Mouse (Mus musculus) frontal cortex, adult (tissue): ENCODE results near the gene Tuba1a.

Source experiments
- ATAC-seq: cut with Nextera tagmentation; 2 replicates; pipeline ENCODE4 v1.9.2; 2017; ENCODE audit warnings: mild to moderate bottlenecking, moderate library complexity, mixed read lengths; ENCODE audit not compliant: low TSS enrichment

Gene Tuba1a

DNA sequence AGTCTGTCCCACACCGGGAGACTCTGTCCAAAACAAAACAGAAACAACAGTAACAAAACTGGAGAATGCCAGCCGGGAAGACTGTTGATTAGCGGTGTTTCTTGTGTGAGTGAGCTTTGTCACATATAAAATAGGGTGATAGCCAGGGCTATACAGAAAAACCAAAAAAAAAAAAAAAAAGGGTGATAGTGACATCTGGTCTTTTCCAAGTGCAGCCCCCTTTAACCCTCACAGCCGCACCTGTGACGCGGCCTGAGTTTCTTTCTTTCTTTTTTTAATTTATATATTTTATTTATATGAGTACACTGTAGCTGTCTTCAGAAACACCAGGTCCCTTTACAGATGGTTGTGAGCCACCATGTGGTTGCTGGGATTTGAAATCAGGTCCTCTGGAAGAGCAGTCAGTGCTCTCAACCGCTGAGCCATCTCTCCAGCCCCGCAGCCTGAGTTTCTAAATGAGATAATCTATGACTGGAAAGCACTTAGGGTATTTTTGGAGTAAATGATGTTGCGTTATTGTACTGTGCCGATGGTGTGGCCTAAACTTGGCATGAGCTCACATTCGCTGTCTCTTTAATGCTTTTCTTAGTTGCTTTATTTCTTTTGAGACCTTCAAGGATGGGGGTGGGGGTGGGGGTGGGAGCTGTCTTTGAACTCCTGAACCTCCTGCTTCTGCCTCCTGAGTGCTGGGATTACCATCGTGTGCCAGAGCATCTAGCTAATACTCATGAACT lies 32.6 kb upstream of the Tuba1a start:
- ATAC-seq = no peak

GRCm38 (mm10) chr15:98985240-98985981 lies 31.9 kb upstream of the Tuba1a start:
- peak; percentile 86 for ATAC-seq

DNA sequence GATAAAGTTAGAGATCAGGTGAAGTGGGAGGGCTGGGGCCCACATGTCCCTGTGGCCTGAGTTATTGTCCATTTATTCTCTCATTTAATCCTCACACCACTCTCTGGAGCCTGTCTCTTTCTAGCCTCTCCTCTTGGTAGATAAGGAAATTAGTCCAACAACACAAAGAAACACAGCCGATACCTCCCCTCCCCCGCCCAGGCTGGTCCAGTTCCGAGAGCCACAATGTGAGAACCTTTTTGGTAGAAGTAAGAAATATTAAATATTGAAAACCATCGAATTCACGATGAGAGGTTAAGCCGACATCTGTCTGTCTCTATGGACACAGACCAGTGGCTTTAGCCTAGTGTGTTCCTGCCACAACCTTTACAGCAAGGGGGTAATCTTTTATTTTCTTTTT lies 31.2 kb upstream of the Tuba1a start:
- ATAC-seq = no peak

- no peak for ATAC-seq
These were observed 30.1 kb upstream of the Tuba1a start for GRCm38 (mm10) chr15:98983431-98984081.

- ATAC-seq = no peak
These were observed 28.6 kb upstream of the Tuba1a start for GRCm38 (mm10) chr15:98982100-98982499.

GRCm38 (mm10) chr15:98980012-98980614 lies 26.6 kb upstream of the Tuba1a start:
- ATAC-seq = no peak

DNA sequence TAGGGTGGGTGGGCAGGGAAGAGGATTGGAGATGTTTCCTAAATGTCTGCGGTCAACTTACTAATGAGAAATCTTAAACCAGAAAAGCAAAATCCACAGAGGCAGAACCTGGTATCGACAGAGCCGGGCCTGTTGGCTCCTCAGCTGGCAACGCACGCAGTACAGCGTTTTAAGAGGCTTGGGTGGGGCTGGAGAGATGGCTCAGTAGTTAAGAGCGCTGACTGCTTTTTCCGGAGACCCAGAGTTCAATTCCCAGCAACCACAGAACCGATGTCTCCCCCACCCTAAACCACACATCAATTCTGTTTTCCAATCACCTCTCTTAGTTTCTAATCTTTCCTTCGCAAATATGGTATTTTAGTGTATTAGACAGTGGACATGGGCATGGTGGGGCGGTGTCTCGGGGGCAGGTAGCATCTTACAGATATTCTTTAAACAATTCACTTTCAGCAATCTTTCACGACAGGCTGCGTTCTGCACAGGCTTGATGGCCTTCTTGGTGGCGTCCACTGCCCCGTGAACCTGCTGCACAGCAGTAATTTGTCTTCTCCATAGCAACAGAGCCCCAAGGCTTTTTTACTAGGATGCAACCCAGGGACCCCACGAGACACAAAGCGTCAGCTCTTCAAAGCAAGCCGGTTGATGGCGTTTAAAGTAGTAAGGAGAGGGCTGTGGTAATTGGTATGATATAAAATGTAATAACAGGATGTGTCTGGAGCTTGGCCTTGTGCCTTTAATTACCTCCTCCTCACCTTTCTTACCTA lies 25.1 kb upstream of the Tuba1a start:
- no peak for ATAC-seq

- ATAC-seq = peak; percentile 62; the same call in 1 of the 2 replicates
These were observed 24.4 kb upstream of the Tuba1a start for GRCm38 (mm10) chr15:98977759-98978408.

GRCm38 (mm10) chr15:98976763-98977758 lies 23.6 kb upstream of the Tuba1a start:
- no peak for ATAC-seq

GRCm38 (mm10) chr15:98973015-98973614 lies 19.6 kb upstream of the Tuba1a start:
- no peak for ATAC-seq

GRCm38 (mm10) chr15:98971576-98972320 lies 18.2 kb upstream of the Tuba1a start:
- ATAC-seq = peak; percentile 50; the same call in 1 of the 2 replicates

DNA sequence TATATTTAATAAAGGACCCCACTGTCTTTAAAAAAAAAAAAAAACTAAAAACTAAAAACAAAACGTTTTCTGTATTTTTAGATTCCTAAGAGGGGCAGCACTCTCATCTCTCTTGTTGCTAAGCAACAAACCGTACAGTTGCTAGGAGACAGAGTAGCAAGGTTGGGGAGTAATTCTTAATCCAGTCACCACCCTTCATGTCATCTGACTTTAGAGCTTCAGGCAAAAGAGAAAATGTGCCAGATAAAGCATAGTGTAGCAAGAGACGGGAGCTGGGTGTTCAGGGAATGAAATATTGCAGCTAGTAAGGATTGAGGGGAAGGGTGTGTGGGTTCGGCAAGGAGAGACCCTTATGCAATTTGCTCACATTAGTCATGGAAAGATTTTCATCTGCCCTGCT lies 17.6 kb upstream of the Tuba1a start:
- peak; percentile 86 for ATAC-seq

GRCm38 (mm10) chr15:98969372-98970101 lies 16.0 kb upstream of the Tuba1a start:
- peak; percentile 31; the same call in 1 of the 2 replicates for ATAC-seq

DNA sequence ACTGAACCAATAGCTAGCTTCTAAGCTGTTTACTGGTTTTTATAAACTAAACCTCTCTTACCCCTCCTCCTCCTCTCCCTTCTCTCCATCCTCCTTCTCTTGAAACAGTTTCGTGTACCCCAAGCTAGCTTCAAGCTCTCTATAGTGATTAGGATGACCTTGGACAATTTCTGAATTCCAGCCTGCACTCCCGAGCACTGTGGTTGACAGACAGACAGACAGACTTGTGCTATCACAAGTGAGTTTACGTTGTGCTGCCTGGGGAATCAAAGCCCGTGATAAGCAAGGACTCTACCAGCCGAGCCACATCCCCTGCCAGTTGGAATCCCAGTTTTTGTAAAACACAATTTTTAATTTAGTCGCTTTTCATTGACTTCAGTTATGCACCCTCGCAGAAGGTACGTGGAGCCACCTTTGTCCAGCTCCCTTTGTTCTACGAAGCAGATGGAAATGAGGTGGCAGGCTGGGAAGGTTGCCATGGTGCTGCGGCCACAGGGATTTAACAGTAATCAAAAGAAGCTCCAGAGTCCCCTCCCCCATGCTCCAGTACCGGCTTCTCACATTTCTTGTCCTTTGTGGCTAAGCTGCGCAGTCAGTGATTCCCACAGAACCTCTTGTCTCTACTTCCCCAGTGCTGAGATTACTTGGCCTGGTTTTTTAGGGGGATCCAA lies 15.3 kb upstream of the Tuba1a start:
- ATAC-seq = no peak

GRCm38 (mm10) chr15:98959531-98959930 lies 6.0 kb upstream of the Tuba1a start:
- no peak for ATAC-seq

DNA sequence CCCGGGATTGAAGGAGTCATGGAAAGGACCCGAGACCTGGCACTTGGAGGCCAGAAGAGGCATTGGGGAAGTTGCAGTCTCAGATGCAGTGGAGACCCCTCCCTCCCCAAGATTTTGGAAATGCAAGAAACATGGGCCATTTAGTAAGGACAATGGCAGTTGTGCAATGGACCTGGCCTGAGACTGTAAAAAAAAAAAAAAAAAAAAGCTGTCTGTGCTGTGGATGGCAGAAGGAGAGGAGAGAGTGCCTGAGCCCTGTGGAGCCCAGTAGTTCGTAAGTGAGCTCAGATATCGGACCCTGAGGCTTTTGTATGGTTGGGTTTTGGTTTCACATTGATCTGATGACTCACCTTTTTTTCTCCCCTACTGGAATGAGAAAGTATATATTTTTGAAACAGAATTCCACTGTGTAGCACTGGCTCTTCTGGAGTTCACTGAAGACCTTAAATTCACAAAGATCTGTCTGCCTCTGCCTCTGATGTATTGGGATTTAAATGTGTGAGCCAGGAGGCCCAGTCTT lies 5.5 kb upstream of the Tuba1a start:
- no peak for ATAC-seq

DNA sequence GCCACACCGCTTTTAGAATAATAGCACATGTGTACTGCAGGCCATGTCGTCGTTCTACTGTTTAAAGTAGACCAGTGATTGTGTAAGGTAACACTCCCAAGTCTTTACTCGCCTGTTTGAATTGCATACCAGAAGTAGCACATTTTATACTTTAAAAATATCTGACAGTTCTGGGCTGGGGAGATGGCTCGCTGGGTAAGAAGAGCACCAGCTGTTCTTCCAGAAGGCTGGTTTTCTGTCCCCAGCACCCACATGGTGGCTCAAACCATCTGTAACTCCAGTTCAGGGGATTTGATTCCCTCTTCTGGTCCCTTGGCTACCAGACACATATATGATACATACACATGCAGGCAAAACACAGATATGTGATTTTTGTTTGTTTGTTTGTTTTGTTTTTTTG lies 4.0 kb upstream of the Tuba1a start:
- ATAC-seq = peak; percentile 22
